Mouse (Mus musculus): ENCODE results near the gene Kcnj5.

- TF ChIP-seq MXI1 (IDR thresholded peaks at IDR 0.05; ENCODE audit: low read depth, low read length) (no peak), MAFK (IDR thresholded peaks at IDR 0.05; ENCODE audit: borderline replicate concordance, low read depth, low read length) (no peak), CTCF (IDR thresholded peaks at IDR 0.05 in 2 of 3, conservative IDR thresholded peaks at IDR 0.05 in 1 of 3; ENCODE audit: control insufficient read depth in 1 of 3, insufficient read depth in 1 of 3, low read depth in 2 of 3, low read length in 3 of 3, poor library complexity in 1 of 3, severe bottlenecking in 1 of 3) (no peak), ZNF384 (IDR thresholded peaks at IDR 0.05; ENCODE audit: low read depth, low read length) (no peak), TAL1 (IDR thresholded peaks at IDR 0.05; ENCODE audit: low read length) (no peak), TCF12 (IDR thresholded peaks at IDR 0.05; ENCODE audit: low read depth, low read length) (no peak), E2F4 (IDR thresholded peaks at IDR 0.05; ENCODE audit: borderline replicate concordance, low read depth, low read length) (no peak), SIN3A (IDR thresholded peaks at IDR 0.05; ENCODE audit: low read length) (no peak)
Observed at GRCm38 (mm10) chr9:32311786-32312185, 32.4 kb downstream of the Kcnj5 start.

Data from MEL (cell line).